Mouse (Mus musculus) thymus, adult 2 months (tissue): ENCODE measurements around the gene Med23. TPM values are rescaled to one million over a fixed set of nuclear protein-coding genes. Genes with fewer than 3 reads are reported as not detected.

Experiments used
- DNase-seq: peaks from one replicate; pipeline ENCODE4 v3.0.0; 2021
- H3K27ac ChIP-seq: fragments of 200-500 bp; 2 replicates; pipeline ENCODE4 v1.5.1; 2012; ENCODE audit warnings: low read length, control low read depth; ENCODE audit not compliant: control insufficient read depth, insufficient read depth
- H3K27me3 ChIP-seq: fragments of 200-500 bp; 2 replicates; pipeline ENCODE4 v1.6.1; 2012; ENCODE audit warnings: mild to moderate bottlenecking, low read length, moderate library complexity, mixed read lengths; ENCODE audit not compliant: control insufficient read depth, insufficient read depth
- H3K36me3 ChIP-seq: fragments of 200-500 bp; 2 replicates; pipeline ENCODE4 v1.6.1; 2012; ENCODE audit warnings: mild to moderate bottlenecking, low read length, moderate library complexity; ENCODE audit not compliant: control insufficient read depth, insufficient read depth
- H3K4me1 ChIP-seq: fragments of 200-500 bp; replicated peaks from 2 replicates; pipeline ENCODE4 v1.6.1; 2012; ENCODE audit warnings: low read length; ENCODE audit not compliant: control insufficient read depth, insufficient read depth
- H3K4me3 ChIP-seq: fragments of 200-500 bp; 2 replicates; pipeline ENCODE4 v1.5.1; 2012; ENCODE audit warnings: mild to moderate bottlenecking, low read length, control low read depth, moderate library complexity; ENCODE audit not compliant: control insufficient read depth, insufficient read depth
- CTCF ChIP-seq: fragments of 200-500 bp; IDR thresholded peaks from 2 replicates; pipeline ENCODE4 v1.5.1; 2012; ENCODE audit warnings: mild to moderate bottlenecking, control low read depth, low read length, moderate library complexity, borderline replicate concordance; ENCODE audit not compliant: control insufficient read depth, poor library complexity, insufficient read depth; ENCODE audit errors: extremely low read depth
- POLR2A ChIP-seq: fragments of 200-500 bp; IDR thresholded peaks from 2 replicates; pipeline ENCODE4 v1.6.1; 2012; ENCODE audit warnings: mild to moderate bottlenecking, low read length, control low read depth, moderate library complexity; ENCODE audit not compliant: control insufficient read depth, poor library complexity, insufficient read depth; ENCODE audit errors: extremely low read depth
- WGBS: fragments of 180-500 bp; shearing (Covaris S2); methylation state at CpG from one replicate; pipeline ENCODE4 v1.1.7; 2018; 5-methylcytosine and 5-hydroxymethylcytosine counted together
- polyA plus RNA-seq: library from polyadenylated mRNA; depleted of rRNA; stranded (reverse); fragments of >200 nt; gene quantifications from 2 replicates; pipeline ENCODE4 v1.2.3, GENCODE M21; 2012; rRNA removed

Med23 gene
- polyA plus RNA-seq, 1 experiment = 28.9 TPM

DNA sequence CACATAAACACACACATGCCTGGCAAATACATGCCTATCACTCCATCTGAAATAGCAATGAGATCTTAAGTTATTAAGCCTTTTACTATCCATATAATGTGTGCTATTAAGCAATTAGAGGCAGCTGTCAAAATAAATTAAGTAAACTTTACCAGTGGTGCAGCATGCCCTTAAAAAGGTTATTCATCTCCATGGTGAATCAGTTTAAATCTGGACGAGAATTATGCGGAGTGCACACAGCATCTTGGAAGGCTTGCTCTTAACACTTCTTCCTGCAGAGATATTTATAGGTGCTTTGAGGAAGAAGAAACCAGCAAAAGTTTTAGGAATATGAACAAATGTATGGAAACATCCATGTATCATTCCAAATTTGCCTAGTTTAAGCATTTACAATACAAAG is 92.1 kb downstream of the Med23 start:
- H3K27ac ChIP-seq = no peak overlapping the region
- 90% methylated on average over 2 of the region's 2 CpGs for WGBS

More for the DNA sequence above, 92.1 kb downstream of the Med23 start:
- no peak for TF ChIP-seq POLR2A
- no peak for TF ChIP-seq CTCF
- no peaks in the 10 kb centered on the region for H3K27me3 ChIP-seq
- no peaks in the 10 kb centered on the region for H3K36me3 ChIP-seq
- no peak for DNase-seq
- H3K4me1 ChIP-seq = no peaks in the 10 kb centered on the region
- H3K4me3 ChIP-seq = no peak overlapping the region

Other genes starting within 250 kb of the Med23 start
- 0.80 and 0.89 TPM in 2 replicates for gene Enpp1, start 157.8 kb upstream of the Med23 start, polyA plus RNA-seq
- 0.53 and 0.57 TPM in 2 replicates for gene Enpp3, start 27.2 kb upstream of the Med23 start, polyA plus RNA-seq
- 0.23 and 1.0 TPM in 2 replicates for gene Arg1, start 57.5 kb downstream of the Med23 start, polyA plus RNA-seq